Mouse (Mus musculus) spleen, adult 2 months (tissue): ENCODE results near the gene Pex6.

Experiments used
- CTCF ChIP-seq: fragments of 200-500 bp; IDR thresholded peaks from 2 replicates; pipeline ENCODE4 v1.5.1; 2011; ENCODE audit warnings: mild to moderate bottlenecking, inconsistent platforms; ENCODE audit not compliant: insufficient read depth, insufficient read length, insufficient replicate concordance; ENCODE audit errors: extremely low read depth
- POLR2A ChIP-seq: fragments of 200-500 bp; IDR thresholded peaks from 2 replicates; pipeline ENCODE4 v1.6.1; 2011; ENCODE audit warnings: low read depth, low read length, inconsistent platforms

- TF ChIP-seq CTCF (peak; percentile 30; the same call in 1 of the 2 replicates), POLR2A (no peak)
Observed at GRCm38 (mm10) chr17:46725273-46725672, 14.0 kb downstream of the Pex6 start.
